Mouse (Mus musculus) myocyte (in vitro differentiated cells): ENCODE results near the gene Plxnb2.

Experiments used
- CEBPB ChIP-seq: IDR thresholded peaks from 2 replicates; pipeline ENCODE4 v1.6.1; 2011; ENCODE audit warnings: mild to moderate bottlenecking, moderate library complexity; ENCODE audit not compliant: poor library complexity, insufficient read depth, severe bottlenecking
- E2F4 ChIP-seq: IDR thresholded peaks from one replicate; pipeline ENCODE4 v1.6.1; 2011; ENCODE audit warnings: mild to moderate bottlenecking, control low read depth, moderate library complexity; ENCODE audit not compliant: insufficient read depth
- MAX ChIP-seq: IDR thresholded peaks from one replicate; pipeline ENCODE4 v1.6.1; 2011; ENCODE audit warnings: low read depth, mild to moderate bottlenecking, control low read depth
- MYOD1 ChIP-seq, 3 experiments: IDR thresholded peaks; one replicate each; pipeline ENCODE4 v1.6.1; 2011; ENCODE audit warnings: control low read depth in 2 of 3, low read depth in 2 of 3, mild to moderate bottlenecking in 2 of 3, moderate library complexity in 1 of 3; ENCODE audit not compliant: insufficient read length in 2 of 3, control insufficient read depth in 1 of 3
- MYOG ChIP-seq, 3 experiments: IDR thresholded peaks; one replicate each; pipeline ENCODE4 v1.6.1; 2011; ENCODE audit warnings: control low read depth in 2 of 3, low read depth in 2 of 3, mild to moderate bottlenecking in 2 of 3; ENCODE audit not compliant: insufficient read length in 2 of 3, control insufficient read depth in 1 of 3, insufficient read depth in 1 of 3
- POLR2A ChIP-seq: IDR thresholded peaks from one replicate; pipeline ENCODE4 v1.6.1; 2011; ENCODE audit warnings: low read depth, mild to moderate bottlenecking, control low read depth, moderate library complexity; ENCODE audit not compliant: insufficient read length
- POLR2AphosphoS2 ChIP-seq: IDR thresholded peaks from one replicate; pipeline ENCODE4 v1.6.1; 2011; ENCODE audit warnings: low read depth, control low read depth; ENCODE audit not compliant: insufficient read length
- SRF ChIP-seq: IDR thresholded peaks from one replicate; pipeline ENCODE4 v1.6.1; 2011; ENCODE audit warnings: low read depth; ENCODE audit not compliant: control insufficient read depth, insufficient read length
- TCF12 ChIP-seq: IDR thresholded peaks from one replicate; pipeline ENCODE4 v1.6.1; 2011; ENCODE audit warnings: mild to moderate bottlenecking, control low read depth; ENCODE audit not compliant: poor library complexity, insufficient read depth, severe bottlenecking
- TCF3 ChIP-seq: IDR thresholded peaks from one replicate; pipeline ENCODE4 v1.6.1; 2011; ENCODE audit warnings: low read depth, control low read depth; ENCODE audit not compliant: insufficient read length
- USF1 ChIP-seq: IDR thresholded peaks from one replicate; pipeline ENCODE4 v1.6.1; 2011; ENCODE audit warnings: low read depth, mild to moderate bottlenecking, control low read depth, moderate library complexity

DNA sequence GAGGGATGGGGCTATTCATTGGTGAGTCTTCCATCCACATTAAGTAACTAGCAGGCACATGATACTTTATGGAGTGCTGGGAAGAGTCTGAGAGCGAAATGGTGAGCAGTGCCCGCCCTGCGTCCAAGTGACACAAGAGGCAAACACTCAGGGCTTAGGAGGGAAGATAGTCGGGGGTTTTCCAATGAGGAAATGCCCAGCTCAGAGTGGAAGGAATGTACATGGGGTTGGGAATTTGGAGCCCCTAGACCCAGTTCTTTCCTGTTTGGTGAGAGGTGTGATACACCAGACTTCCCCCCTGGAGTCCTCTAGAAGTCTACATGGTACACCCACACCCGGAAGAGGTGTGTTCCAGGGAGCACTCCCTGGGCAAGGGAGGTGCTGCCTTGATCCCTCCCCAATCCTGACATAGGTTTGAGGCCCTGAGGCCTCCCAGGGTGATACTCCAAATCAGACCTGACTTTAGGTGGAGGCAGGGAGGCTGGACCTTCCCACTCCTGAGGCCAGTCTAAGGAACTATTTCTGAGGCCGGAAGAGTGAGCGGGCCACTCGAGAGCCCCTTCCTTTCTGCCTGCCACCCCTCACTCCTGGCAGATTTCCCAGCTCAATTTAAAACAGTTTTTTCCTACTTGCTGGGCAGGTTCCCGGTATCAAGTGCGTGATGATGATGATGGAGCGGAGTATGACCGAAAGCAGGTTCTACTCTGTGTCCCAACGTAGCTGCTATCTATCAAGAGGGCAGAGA is 5.0 kb downstream of the Plxnb2 start:
- TF ChIP-seq POLR2A (no peak), MAX (no peak), USF1 (no peak), POLR2AphosphoS2 (no peak), MYOG (IDR thresholded peaks at IDR 0.05; ENCODE audit: control insufficient read depth in 1 of 3, insufficient read depth in 1 of 3, insufficient read length in 2 of 3, low read depth in 2 of 3) (no peak), E2F4 (no peak), MYOD1 (IDR thresholded peaks at IDR 0.05; ENCODE audit: control insufficient read depth in 1 of 3, insufficient read length in 2 of 3, low read depth in 2 of 3) (no peak), CEBPB (no peak), TCF12 (no peak), SRF (no peak), TCF3 (no peak)
